ENCODE assay signal across 11 mouse cellular contexts in the genomic region with DNA sequence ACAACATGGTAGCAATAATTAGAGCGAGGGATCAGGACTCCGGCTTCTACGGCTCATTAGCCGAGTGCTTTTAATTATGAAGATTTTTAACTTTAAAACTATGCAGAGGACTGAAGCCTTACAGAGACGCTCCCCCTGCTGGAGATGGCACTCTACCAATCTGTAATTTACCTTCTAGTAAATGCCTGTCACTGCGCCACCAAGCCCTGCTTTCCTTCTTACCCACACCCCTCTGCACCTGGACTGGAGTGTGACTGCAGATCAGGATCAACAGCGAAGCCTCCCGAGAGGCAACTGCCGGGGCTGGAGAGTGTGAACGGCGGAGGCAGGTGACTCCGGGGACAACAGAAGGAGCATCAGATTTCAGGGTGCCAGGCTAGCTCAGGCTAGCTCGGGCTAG.
DNase-seq lines count a peak whose midpoint lies in the region; ATAC-seq and TF ChIP-seq lines count a peak whose summit lies in the region.
"Had no signal": no experiment of that assay in that cellular context is flagged by ENCODE, and none has a peak within 500 bp of the region (broad histone marks: within the 10 kb centered on the region; RNA-seq: fewer than 3 reads in every experiment).

No protein-coding gene starts in this region.

- peaks cover 20% of the 10 kb centered on the region for H3K36me3 ChIP-seq in hindbrain, postnatal 0 days (ENCODE audit: insufficient read depth, low read length)
- peaks cover 40% of the 10 kb centered on the region for H3K36me3 ChIP-seq in hindbrain, embryonic 12.5 days
- 0 out of 2 replicates have a peak, but pooled peaks cover 5% of the 10 kb centered on the region for H3K36me3 ChIP-seq in lung, postnatal 0 days (ENCODE audit: insufficient read depth, low read length)
- peaks cover 31% of the 10 kb centered on the region for H3K36me3 ChIP-seq in heart, embryonic 12.5 days

- intact Hi-C loops in gastrocnemius, postnatal 36 days (cut with DNase I), result no loop called here

- no peaks in the 10 kb centered on the region for H3K4me1 ChIP-seq in hindbrain, postnatal 0 days (ENCODE audit: insufficient read depth, low read length)
- H3K4me1 ChIP-seq in hindbrain, embryonic 12.5 days, result no peaks in the 10 kb centered on the region
- no peaks in the 10 kb centered on the region for H3K4me1 ChIP-seq in lung, postnatal 0 days (ENCODE audit: insufficient read depth, low read depth, low read length)
- no peaks in the 10 kb centered on the region for H3K4me1 ChIP-seq in lung, adult 2 months (ENCODE audit: control insufficient read depth, insufficient read depth, low read length)
- H3K4me1 ChIP-seq in heart, embryonic 12.5 days (replicated peaks), result no peaks in the 10 kb centered on the region

- H3K9me3 ChIP-seq in hindbrain, postnatal 0 days (ENCODE audit: low read length), result no peaks in the 10 kb centered on the region
- H3K9me3 ChIP-seq in hindbrain, embryonic 12.5 days (replicated peaks), result 0 out of 2 replicates have a peak, but pooled peaks cover 4% of the 10 kb centered on the region
- no peaks in the 10 kb centered on the region for H3K9me3 ChIP-seq in lung, postnatal 0 days (ENCODE audit: low read length)
- 0 out of 2 replicates have a peak, but pooled peaks cover 6% of the 10 kb centered on the region for H3K9me3 ChIP-seq in heart, embryonic 12.5 days (replicated peaks)

- no peak for DNase-seq in hindbrain, postnatal 0 days (ENCODE audit: low spot score)
- no peak for DNase-seq in lung, postnatal 0 days (ENCODE audit: low spot score)
- DNase-seq in lung, adult 2 months, result no peak
- DNase-seq in ZHBTc4 (ENCODE audit: low read depth, low spot score), result peak; percentile 57
- DNase-seq in forelimb bud, embryonic 11.5 days (ENCODE audit: low read depth, low spot score), result peak; percentile 43
- DNase-seq in gastrocnemius, postnatal 36 days, result no peak
- DNase-seq: adrenal gland, postnatal 14 days; thymus, postnatal 4 days had no signal

- H3K9ac ChIP-seq in hindbrain, postnatal 0 days (replicated peaks; ENCODE audit: low read length), result no peak overlapping the region
- H3K9ac ChIP-seq in hindbrain, embryonic 12.5 days, result no peak overlapping the region
- no peak overlapping the region for H3K9ac ChIP-seq in lung, postnatal 0 days (replicated peaks; ENCODE audit: low read depth)
- H3K9ac ChIP-seq in heart, embryonic 12.5 days, result no peak overlapping the region

- 74% methylated on average over 13 of the region's 13 CpGs for WGBS in hindbrain, postnatal 0 days
- WGBS in hindbrain, embryonic 12.5 days, result 66% methylated on average over 13 of the region's 13 CpGs
- WGBS in lung, postnatal 0 days, result 74% methylated on average over 13 of the region's 13 CpGs
- 78% methylated on average over 13 of the region's 13 CpGs for WGBS in lung, adult 2 months
- WGBS in heart, embryonic 12.5 days, result 60% methylated on average over 13 of the region's 13 CpGs

- no peak for ATAC-seq in hindbrain, postnatal 0 days
- no peak for ATAC-seq in hindbrain, embryonic 12.5 days (ENCODE audit: low FRiP score)
- ATAC-seq in lung, postnatal 0 days, result no peak
- ATAC-seq in heart, embryonic 12.5 days (ENCODE audit: insufficient number of reproducible peaks, low FRiP score), result no peak

- no peak for TF ChIP-seq EP300 in lung, postnatal 0 days (IDR thresholded peaks at IDR 0.05)

- TF ChIP-seq POLR2A in lung, adult 2 months (IDR thresholded peaks at IDR 0.05; ENCODE audit: borderline replicate concordance, extremely low read depth, low read depth, low read length), result no peak

- H3K27me3 ChIP-seq in hindbrain, postnatal 0 days (ENCODE audit: insufficient read depth, low read length), result no peaks in the 10 kb centered on the region
- no peaks in the 10 kb centered on the region for H3K27me3 ChIP-seq in hindbrain, embryonic 12.5 days
- H3K27me3 ChIP-seq in lung, postnatal 0 days (replicated peaks; ENCODE audit: insufficient read depth, low read length), result no peaks in the 10 kb centered on the region
- peaks cover 6% of the 10 kb centered on the region; the same call in 1 of the 2 replicates for H3K27me3 ChIP-seq in heart, embryonic 12.5 days (replicated peaks)

- H3K4me3 ChIP-seq in hindbrain, postnatal 0 days (ENCODE audit: low read length), result no peak overlapping the region
- no peak overlapping the region for H3K4me3 ChIP-seq in hindbrain, embryonic 12.5 days
- H3K4me3 ChIP-seq in lung, postnatal 0 days (ENCODE audit: low read depth, low read length), result no peak overlapping the region
- no peak overlapping the region for H3K4me3 ChIP-seq in lung, adult 2 months (replicated peaks; ENCODE audit: extremely low read depth, low read depth, low read length)
- no peak overlapping the region for H3K4me3 ChIP-seq in heart, embryonic 12.5 days
- H3K4me3 ChIP-seq: myocyte had no signal

- peak; percentile 28 for TF ChIP-seq CTCF in hindbrain, postnatal 0 days (IDR thresholded peaks at IDR 0.05; ENCODE audit: low read depth)
- TF ChIP-seq CTCF in lung, postnatal 0 days (IDR thresholded peaks at IDR 0.05), result 0 out of 2 replicates have a peak, but pooled peaks have one; percentile 16
- TF ChIP-seq CTCF in lung, adult 2 months (IDR thresholded peaks at IDR 0.05; ENCODE audit: insufficient read depth, low read length), result no peak

- no peak overlapping the region for H3K27ac ChIP-seq in hindbrain, postnatal 0 days
- no peak overlapping the region for H3K27ac ChIP-seq in hindbrain, embryonic 12.5 days
- no peak overlapping the region for H3K27ac ChIP-seq in lung, postnatal 0 days (ENCODE audit: low read length)
- H3K27ac ChIP-seq in heart, embryonic 12.5 days (ENCODE audit: poor library complexity, severe bottlenecking), result no peak overlapping the region

- H3K4me2 ChIP-seq in hindbrain, postnatal 0 days (ENCODE audit: low read depth, low read length), result no peak overlapping the region
- H3K4me2 ChIP-seq in hindbrain, embryonic 12.5 days (replicated peaks), result no peak overlapping the region
- no peak overlapping the region for H3K4me2 ChIP-seq in lung, postnatal 0 days (replicated peaks; ENCODE audit: low read depth, low read length)
- H3K4me2 ChIP-seq in heart, embryonic 12.5 days, result no peak overlapping the region

Comparison
In these comparisons a context has a peak if more than half of its experiments do, and no peak if none do; other contexts are left out.
1. DNase-seq: peak in ZHBTc4 (single experiment) and forelimb bud, embryonic 11.5 days (single experiment); none in hindbrain, postnatal 0 days (single experiment), lung, postnatal 0 days (single experiment), lung, adult 2 months (single experiment) and gastrocnemius, postnatal 36 days (0 of 2).